ENCODE assay signal across 8 mouse cellular contexts in genomic region chr7:110768001-110768400, GRCm38 (mm10). TPM values are rescaled to one million over a fixed set of nuclear protein-coding genes. Genes with fewer than 3 reads are reported as not detected.
DNase-seq lines count a peak whose midpoint lies in the region; ATAC-seq and TF ChIP-seq lines count a peak whose summit lies in the region.

Ampd3 (plus strand) TSS chr7:110768206.

- H3ac ChIP-seq in myocyte (ENCODE audit: control insufficient read depth, insufficient read length): no peak within 1 kb of the TSS

- DNase-seq in CD4-positive, CD25-positive, alpha-beta regulatory T cell, adult 2 months (ENCODE audit: low read depth, low spot score): peak; percentile 8
- DNase-seq in adrenal gland, adult 18-20 months (ENCODE audit: low spot score in 2 of 2): no peak
- DNase-seq in left cerebral cortex, postnatal 4 days: no peak
- no peak for DNase-seq in ovary, postnatal 36 days (ENCODE audit: low spot score)

- no peak for ATAC-seq in CD4-positive, CD25-positive, alpha-beta regulatory T cell, adult 4 months
- no peak for ATAC-seq in forebrain, embryonic 12.5 days (ENCODE audit: low FRiP score)
- peak; percentile 17; the same call in 1 of the 2 replicates for ATAC-seq in hindbrain, embryonic 16.5 days

- intact Hi-C loops in left cerebral cortex, postnatal 4 days (cut with DNase I): no loop called here

- H3K4me3 ChIP-seq in forebrain, embryonic 12.5 days (replicated peaks): peak within 1 kb of the TSS; percentile 57
- peak within 1 kb of the TSS; percentile 58 for H3K4me3 ChIP-seq in hindbrain, embryonic 16.5 days (ENCODE audit: low read length)
- no peak within 1 kb of the TSS for H3K4me3 ChIP-seq in myocyte

- peaks cover 9% of the 10 kb centered on the region for H3K4me1 ChIP-seq in forebrain, embryonic 12.5 days
- H3K4me1 ChIP-seq in hindbrain, embryonic 16.5 days (ENCODE audit: control insufficient read depth, insufficient read depth, low read depth, low read length): peaks cover 13% of the 10 kb centered on the region

- 13% methylated on average over 16 of the region's 16 CpGs for WGBS in forebrain, embryonic 12.5 days
- WGBS in hindbrain, embryonic 16.5 days: 19% methylated on average over 16 of the region's 16 CpGs

- no peaks in the 10 kb centered on the region for H3K79me2 ChIP-seq in myocyte (ENCODE audit: control insufficient read depth, insufficient read depth)

- peak within 1 kb of the TSS; percentile 97 for H3K4me2 ChIP-seq in forebrain, embryonic 12.5 days
- peak within 1 kb of the TSS; percentile 93 for H3K4me2 ChIP-seq in hindbrain, embryonic 16.5 days (ENCODE audit: low read length)
- peak within 1 kb of the TSS; percentile 30 for H3K4me2 ChIP-seq in myocyte (ENCODE audit: low read depth)

- H3K36me3 ChIP-seq in forebrain, embryonic 12.5 days (replicated peaks): no peaks in the 10 kb centered on the region
- no peaks in the 10 kb centered on the region for H3K36me3 ChIP-seq in hindbrain, embryonic 16.5 days (ENCODE audit: control insufficient read depth, insufficient read depth, low read length)
- no peaks in the 10 kb centered on the region for H3K36me3 ChIP-seq in myocyte (ENCODE audit: control insufficient read depth, insufficient read depth)

- peak within 1 kb of the TSS; percentile 63 for H3K9ac ChIP-seq in forebrain, embryonic 12.5 days
- peak within 1 kb of the TSS; percentile 84 for H3K9ac ChIP-seq in hindbrain, embryonic 16.5 days (ENCODE audit: low read depth, low read length)

- peaks cover 38% of the 10 kb centered on the region for H3K27me3 ChIP-seq in forebrain, embryonic 12.5 days
- H3K27me3 ChIP-seq in hindbrain, embryonic 16.5 days (replicated peaks; ENCODE audit: control insufficient read depth, insufficient read depth, low read length): no peaks in the 10 kb centered on the region
- H3K27me3 ChIP-seq in myocyte (ENCODE audit: control insufficient read depth, insufficient read depth, insufficient read length): no peaks in the 10 kb centered on the region

- no peak within 1 kb of the TSS for H3K27ac ChIP-seq in forebrain, embryonic 12.5 days
- H3K27ac ChIP-seq in hindbrain, embryonic 16.5 days (ENCODE audit: low read depth, low read length): peak within 1 kb of the TSS; percentile 16

- no peak for TF ChIP-seq POLR2A in myocyte (IDR thresholded peaks at IDR 0.05; ENCODE audit: insufficient read length, low read depth)

- H3K9me3 ChIP-seq in forebrain, embryonic 12.5 days: no peaks in the 10 kb centered on the region
- H3K9me3 ChIP-seq in hindbrain, embryonic 16.5 days (ENCODE audit: control insufficient read depth, low read length): no peaks in the 10 kb centered on the region

TF ChIP-seq in myocyte, 11 proteins besides CTCF, POLR2A, EP300 and RAD21:
- TF ChIP-seq TCF12 (IDR thresholded peaks at IDR 0.05; ENCODE audit: insufficient read depth, poor library complexity, severe bottlenecking): no peak
- no peak for TF ChIP-seq POLR2AphosphoS2 (IDR thresholded peaks at IDR 0.05; ENCODE audit: insufficient read length, low read depth)
- no peak for TF ChIP-seq USF1 (IDR thresholded peaks at IDR 0.05; ENCODE audit: low read depth)
- no peak for TF ChIP-seq REST (IDR thresholded peaks at IDR 0.05; ENCODE audit: insufficient read depth, insufficient read length)
- no peak for TF ChIP-seq E2F4 (IDR thresholded peaks at IDR 0.05; ENCODE audit: insufficient read depth)
- TF ChIP-seq CEBPB (IDR thresholded peaks at IDR 0.05; ENCODE audit: insufficient read depth, poor library complexity, severe bottlenecking): no peak

RNA-seq across cellular contexts. Expression of gene Ampd3, which starts in this region (rescaled TPM):
- polyA plus RNA-seq in CD4-positive, CD25-positive, alpha-beta regulatory T cell, adult 4 months (2017; shearing (Covaris generic)): 1 to 10 TPM; 2.9 to 4.5 TPM
- 10 to 100 TPM; 18.8 to 22.6 TPM for total RNA-seq in adrenal gland, adult 18-20 months (2021)
- 0.94 and 1.2 TPM in 2 replicates for polyA plus RNA-seq in forebrain, embryonic 12.5 days (2016; fragmentation: Nextera tagmentation; extraction: Ambion mirVana)
- 14.3 and 14.9 TPM in 2 replicates for polyA plus RNA-seq in hindbrain, embryonic 16.5 days (2015; fragmentation: Nextera tagmentation; extraction: Ambion mirVana)
- total RNA-seq in left cerebral cortex, postnatal 4 days (2021): 10 to 100 TPM; 18.5 to 19.5 TPM
- 8.2 TPM for polyA plus RNA-seq in myocyte (2012; fragmentation: generic; extraction: Trizol)

Comparison
In these comparisons a context has a peak if more than half of its experiments do, and no peak if none do; other contexts are left out.
1. H3K4me2 ChIP-seq: peak in every context shown above with its lines; median percentile 97 in forebrain, embryonic 12.5 days; 93 in hindbrain, embryonic 16.5 days; 30 in myocyte.